Mouse (Mus musculus): ENCODE data around the gene Hfe2. TPM values are rescaled to one million over a fixed set of nuclear protein-coding genes. Genes with fewer than 3 reads are reported as not detected.
"Not testable (repeated sequence)": the region's sequence is repeated elsewhere in the genome, so short reads cannot be mapped to it uniquely, and the experiment has no call there.

Gene Hfe2
- 100 to 1,000 TPM; 590 to 675 TPM for total RNA-seq (2021)
- long read RNA-seq, experiment 1, transcript Hfe2-201 (4 exons, 2,028 nt) = major isoform, 204 of 704 reads
- long read RNA-seq, experiment 1, partial matches to known transcripts = 154 of 704 reads
- long read RNA-seq, experiment 1, other reads (novel, unspliced or antisense) = 346 of 704 reads
- long read RNA-seq, experiment 2, transcript Hfe2-201 (4 exons, 2,028 nt) = major isoform, 239 of 843 reads
- long read RNA-seq, experiment 2, partial matches to known transcripts = 191 of 843 reads
- long read RNA-seq, experiment 2, other reads (novel, unspliced or antisense) = 413 of 843 reads

DNA sequence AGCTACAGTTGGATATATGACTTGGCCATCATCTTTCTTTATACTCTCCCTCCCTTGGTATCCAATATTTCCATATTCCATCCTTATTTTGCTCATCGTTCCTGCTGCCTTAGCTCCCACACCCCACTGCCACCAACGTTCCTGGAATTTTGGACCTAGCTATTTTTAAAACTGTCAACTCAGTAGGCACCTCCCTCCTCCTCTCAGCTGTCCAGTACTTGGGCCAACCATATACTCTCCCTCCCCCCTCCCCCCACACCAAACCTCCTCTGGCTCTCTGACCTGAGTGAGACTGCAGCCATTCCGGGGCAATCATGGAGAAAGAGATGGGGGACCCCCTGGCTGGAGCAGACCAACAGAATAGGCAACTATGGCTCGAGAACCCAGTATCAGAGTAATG is at the start of gene Hfe2:
Hfe2 (plus strand) TSS at position 259 of the 400 bp plus-strand sequence.
- intact Hi-C loops (cut with DNase I) = no loop called here
- Histone ChIP-seq H3K27ac (peak within 1 kb of the TSS; percentile 92), H3K4me3 (peak within 1 kb of the TSS; percentile 79)
- DNase-seq = peak; percentile 48
- no peak for TF ChIP-seq CTCF (IDR thresholded peaks at IDR 0.05)

DNA sequence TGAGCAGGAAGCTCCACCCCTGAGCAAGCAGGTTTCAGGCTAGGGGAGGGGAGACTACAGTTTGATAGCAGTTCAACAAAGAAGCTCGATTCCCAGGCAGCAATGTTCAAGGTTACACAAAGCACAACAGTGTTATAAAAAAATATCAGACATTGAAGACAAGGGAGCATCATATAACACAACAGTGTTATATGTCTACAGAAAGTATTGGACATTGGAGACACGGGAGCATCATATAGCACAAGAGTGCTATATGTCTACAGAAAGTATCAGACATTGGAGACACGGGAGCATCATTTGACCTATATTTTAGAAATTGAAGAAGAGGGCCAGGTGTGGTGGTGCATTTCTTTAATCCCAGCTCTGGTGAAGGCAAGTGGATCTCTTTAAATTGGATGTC is 47.9 kb upstream of the Hfe2 start:
- no peak for TF ChIP-seq CTCF (IDR thresholded peaks at IDR 0.05)
- intact Hi-C loops (cut with DNase I) = no loop called here

DNA sequence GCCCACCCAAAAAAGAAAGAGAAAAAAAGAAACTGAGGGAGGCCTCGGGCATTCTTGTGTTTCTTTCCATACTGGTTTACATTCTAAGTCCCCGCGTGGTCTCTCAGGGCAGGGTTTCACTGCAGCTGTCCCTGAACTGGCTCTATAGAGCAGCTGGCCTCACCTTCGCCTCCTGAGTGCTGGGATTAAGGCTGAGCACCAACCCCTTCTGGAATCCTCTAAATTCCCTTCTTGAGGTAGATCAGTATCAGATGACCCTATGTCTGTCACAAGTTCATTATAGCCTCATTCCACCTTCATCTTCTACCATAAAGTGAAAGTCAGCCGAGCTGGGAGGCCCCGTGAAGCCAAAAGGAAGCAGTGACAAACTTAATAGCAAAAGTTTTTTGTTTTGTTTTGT is 47.4 kb upstream of the Hfe2 start:
- no peak for DNase-seq
- no peak for TF ChIP-seq CTCF (IDR thresholded peaks at IDR 0.05)
- Histone ChIP-seq H3K4me3 (no peak overlapping the region), H3K27ac (no peak overlapping the region)
- intact Hi-C loops (cut with DNase I) = no loop called here

More for the DNA sequence above, 47.9 kb upstream of the Hfe2 start:
- Histone ChIP-seq H3K4me3 (no peak overlapping the region), H3K27ac (no peak overlapping the region)
- DNase-seq = no peak

DNA sequence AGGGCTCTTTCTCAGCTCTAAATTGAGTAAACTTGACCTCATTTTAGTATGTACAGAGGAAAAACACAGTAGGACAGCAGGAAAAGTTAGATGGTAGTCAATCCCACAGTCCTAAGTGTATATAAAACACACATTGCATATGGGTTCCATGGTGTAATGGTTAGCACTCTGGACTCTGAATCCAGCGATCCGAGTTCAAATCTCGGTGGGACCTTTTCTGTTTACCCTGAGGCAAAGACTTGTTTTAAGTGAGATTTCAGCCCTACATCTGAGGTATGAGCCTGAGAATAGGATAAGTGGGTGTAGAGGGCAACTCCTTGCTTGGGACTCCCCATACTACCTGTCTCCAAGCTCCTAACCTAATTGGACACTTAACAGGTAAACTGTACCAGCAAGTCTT is 45.7 kb upstream of the Hfe2 start:
- intact Hi-C loops (cut with DNase I) = no loop called here
- no peak overlapping the region for H3K4me3 ChIP-seq
- DNase-seq = no peak
- H3K27ac ChIP-seq = no peak overlapping the region
- TF ChIP-seq CTCF (IDR thresholded peaks at IDR 0.05) = no peak

DNA sequence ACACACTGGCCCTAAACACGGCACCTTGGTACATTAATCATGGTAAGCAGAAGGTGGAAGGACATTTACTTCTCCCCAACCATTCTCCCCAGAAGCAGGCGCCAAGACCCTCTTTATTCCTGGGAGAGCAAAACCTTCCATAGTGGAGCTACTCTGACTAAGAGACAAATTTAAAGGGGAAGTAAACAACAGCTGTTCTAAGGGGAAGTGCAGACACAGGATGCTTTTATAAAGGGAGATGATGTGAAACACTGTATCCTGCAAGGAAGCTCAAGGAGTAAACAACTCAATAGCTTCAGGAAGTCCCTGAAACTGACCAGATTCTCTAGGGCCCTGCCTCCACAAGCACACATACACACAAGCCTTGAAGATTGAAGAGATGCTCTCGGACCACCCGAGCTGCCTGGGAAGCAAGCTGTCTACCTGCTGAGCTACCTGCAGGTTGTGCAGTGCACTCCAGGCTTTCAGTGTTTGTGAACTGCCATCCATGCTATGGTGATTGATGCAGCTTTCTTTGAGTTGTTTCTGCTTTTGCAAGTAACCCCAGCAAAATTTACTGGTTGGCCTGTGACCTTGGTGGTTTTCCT is 44.2 kb upstream of the Hfe2 start:
- no peak overlapping the region for H3K4me3 ChIP-seq
- H3K27ac ChIP-seq = no peak overlapping the region
- intact Hi-C loops (cut with DNase I) = no loop called here
- DNase-seq = no peak
- no peak for TF ChIP-seq CTCF (IDR thresholded peaks at IDR 0.05)

DNA sequence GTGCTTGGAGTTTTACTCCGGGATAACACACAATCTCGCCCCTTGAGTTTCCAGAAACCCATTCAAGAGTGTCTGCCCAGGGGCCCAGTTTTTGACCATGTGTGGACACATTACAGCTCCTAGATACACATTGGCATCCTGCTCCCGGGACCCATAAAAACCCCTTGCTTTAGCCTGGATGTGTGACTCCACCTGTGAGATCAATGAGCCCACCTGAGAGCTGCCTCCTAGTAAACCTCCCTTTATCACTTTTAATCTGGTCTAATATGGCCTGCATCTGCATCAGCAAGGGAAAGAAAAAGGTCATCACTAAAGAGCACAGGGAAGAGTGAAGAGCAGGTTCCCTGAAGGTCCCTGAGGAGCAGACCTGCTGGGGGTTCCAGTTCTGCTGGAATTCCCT is 43.1 kb upstream of the Hfe2 start:
- intact Hi-C loops (cut with DNase I) = no loop called here
- no peak for DNase-seq
- no peak for TF ChIP-seq CTCF (IDR thresholded peaks at IDR 0.05)
- Histone ChIP-seq H3K4me3 (no peak overlapping the region), H3K27ac (no peak overlapping the region)

DNA sequence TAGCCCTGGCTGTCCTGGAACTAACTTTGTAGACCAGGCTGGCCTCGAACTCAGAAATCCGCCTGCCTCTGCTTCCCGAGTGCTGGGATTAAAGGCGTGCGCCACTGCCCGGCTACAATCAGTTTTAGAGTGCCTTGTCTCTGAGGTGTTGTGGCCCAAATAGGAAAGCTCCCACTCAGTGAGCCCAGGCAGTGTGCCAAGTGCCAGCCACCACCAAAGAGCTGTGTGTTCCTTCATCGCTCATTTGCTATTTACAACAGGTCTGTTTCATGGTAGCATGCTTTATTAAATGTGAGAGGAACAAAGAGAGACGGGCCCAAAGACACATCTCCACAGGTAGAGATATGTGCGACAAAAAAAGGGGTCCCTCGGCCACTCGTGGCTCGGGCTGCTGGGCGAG is 42.5 kb upstream of the Hfe2 start:
- no peak for TF ChIP-seq CTCF (IDR thresholded peaks at IDR 0.05)
- no peak overlapping the region for H3K4me3 ChIP-seq
- no peak for DNase-seq
- intact Hi-C loops (cut with DNase I) = no loop called here
- H3K27ac ChIP-seq = no peak overlapping the region

DNA sequence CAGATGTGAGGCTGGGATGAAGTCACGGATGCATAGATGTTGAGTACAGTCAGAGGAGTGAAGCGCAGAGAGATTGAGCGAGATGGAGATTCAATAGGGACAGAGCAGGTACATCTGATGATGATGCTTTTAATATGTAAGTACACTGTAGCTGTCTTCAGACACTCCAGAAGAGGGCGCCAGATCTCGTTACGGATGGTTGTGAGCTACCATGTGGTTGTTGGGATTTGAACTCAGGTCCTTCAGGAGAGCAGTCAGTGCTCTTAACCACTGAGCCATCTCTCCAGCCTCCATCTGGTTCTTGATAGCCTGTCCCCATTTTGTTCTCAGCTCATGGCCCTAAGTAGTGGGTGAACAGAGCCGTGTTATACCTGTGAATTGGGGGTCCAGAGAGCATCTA is 41.9 kb upstream of the Hfe2 start:
- intact Hi-C loops (cut with DNase I); DNase-seq; H3K4me3 ChIP-seq; H3K27ac ChIP-seq: not testable (repeated sequence)
- peak; percentile 39; the same call in 1 of the 2 replicates for TF ChIP-seq CTCF (IDR thresholded peaks at IDR 0.05)

DNA sequence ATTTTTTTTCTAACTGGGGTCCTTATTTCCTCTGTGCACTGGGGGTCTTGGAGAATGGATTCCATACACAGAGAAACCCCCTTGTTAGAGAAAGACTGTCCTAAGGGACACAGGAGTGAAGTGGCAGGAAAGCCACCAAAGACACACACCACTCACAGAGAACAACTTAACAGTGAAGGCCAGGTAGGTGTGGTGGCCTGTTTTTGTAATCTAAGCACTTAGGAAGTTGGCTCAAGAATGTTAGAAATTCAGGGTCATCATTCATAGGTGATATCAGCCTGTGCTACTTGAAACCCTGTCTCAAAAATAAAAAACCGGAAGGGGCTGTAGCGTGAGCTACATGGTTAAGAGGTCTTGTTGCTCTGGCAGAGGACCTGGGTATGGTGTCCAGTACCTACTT is 41.0 kb upstream of the Hfe2 start:
- intact Hi-C loops (cut with DNase I) = no loop called here
- Histone ChIP-seq H3K4me3 (no peak overlapping the region), H3K27ac (no peak overlapping the region)
- TF ChIP-seq CTCF (IDR thresholded peaks at IDR 0.05) = no peak
- no peak for DNase-seq

DNA sequence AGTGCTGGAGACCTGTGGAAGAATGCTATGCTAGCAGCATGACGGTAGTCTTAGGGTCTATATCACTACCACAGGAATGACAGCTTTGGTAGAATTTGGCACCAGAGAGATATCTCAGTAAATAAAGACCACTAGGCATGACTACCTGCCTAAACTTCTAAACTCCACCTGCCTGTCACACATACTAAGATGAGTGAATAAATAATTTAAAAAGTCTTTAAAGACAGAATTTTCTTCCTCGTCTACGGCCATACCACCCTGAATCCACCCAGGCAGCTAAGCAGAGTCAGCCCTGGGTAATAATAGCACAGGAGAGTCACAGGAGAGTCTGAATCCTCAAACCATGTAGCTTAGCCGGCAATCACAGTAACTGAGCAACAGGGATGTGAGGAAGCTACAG is 40.1 kb upstream of the Hfe2 start:
- Histone ChIP-seq H3K4me3 (no peak overlapping the region), H3K27ac (no peak overlapping the region)
- no peak for TF ChIP-seq CTCF (IDR thresholded peaks at IDR 0.05)
- intact Hi-C loops (cut with DNase I) = no loop called here
- no peak for DNase-seq

DNA sequence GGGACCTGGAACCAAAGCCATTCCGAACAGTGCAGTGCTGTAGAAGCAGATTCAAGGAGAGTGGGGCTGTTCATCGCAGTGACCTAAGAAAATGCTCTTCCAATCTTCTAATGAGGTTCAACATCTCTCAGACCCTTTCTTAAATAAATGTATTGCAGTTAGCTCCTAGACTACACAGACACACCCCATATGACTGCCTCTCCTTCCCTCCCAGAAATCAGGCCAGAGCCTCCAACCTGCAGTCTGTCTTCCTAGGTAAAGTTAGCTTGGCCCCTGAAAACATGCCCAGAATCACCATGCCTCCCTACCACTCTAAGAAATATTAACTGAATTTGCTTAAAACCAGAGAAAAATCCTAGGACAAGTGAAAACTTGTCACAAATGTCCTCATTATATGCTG is 39.6 kb upstream of the Hfe2 start:
- no peak overlapping the region for H3K4me3 ChIP-seq
- intact Hi-C loops (cut with DNase I) = no loop called here
- no peak for DNase-seq
- no peak for TF ChIP-seq CTCF (IDR thresholded peaks at IDR 0.05)
- no peak overlapping the region for H3K27ac ChIP-seq

DNA sequence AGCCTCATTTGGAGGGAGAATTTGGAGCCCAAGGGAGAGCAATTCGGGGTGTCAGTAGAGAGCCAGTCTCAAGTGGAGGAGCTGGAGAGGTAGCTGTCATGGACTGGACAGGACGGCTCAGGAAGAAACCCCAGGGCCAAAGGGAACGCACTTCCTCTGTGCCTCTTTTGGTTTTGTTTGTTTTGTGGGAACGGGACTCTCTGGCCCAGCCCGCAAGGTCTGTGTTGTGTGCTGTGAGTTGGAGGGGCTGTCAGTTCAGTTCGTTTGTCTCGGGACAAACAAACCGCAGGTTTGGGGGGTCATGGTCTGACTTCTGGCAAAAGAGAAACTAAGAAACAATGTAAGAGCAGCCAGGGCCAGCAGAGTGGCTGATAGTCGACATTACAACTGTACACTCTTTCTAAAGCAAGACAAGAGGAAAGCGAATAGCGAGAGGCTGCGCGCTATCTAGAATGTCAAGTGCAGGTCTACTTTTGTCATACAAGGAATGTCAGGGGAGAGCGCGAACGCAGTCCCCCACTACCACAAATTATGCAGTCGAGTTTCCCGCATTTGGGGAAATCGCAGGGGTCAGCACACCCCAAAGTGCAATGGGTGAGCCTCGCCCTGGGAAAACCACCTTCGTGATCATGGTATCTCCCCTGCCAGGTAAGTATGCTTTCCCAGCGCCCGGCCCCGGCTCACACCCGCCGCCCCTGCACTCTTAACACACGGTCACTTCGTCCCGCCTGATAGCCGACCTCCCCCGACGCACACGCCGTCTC is 38.7 kb upstream of the Hfe2 start:
- DNase-seq; intact Hi-C loops (cut with DNase I); H3K27ac ChIP-seq: not testable (repeated sequence)
- H3K4me3 ChIP-seq = peak overlapping the region; percentile 50

DNA sequence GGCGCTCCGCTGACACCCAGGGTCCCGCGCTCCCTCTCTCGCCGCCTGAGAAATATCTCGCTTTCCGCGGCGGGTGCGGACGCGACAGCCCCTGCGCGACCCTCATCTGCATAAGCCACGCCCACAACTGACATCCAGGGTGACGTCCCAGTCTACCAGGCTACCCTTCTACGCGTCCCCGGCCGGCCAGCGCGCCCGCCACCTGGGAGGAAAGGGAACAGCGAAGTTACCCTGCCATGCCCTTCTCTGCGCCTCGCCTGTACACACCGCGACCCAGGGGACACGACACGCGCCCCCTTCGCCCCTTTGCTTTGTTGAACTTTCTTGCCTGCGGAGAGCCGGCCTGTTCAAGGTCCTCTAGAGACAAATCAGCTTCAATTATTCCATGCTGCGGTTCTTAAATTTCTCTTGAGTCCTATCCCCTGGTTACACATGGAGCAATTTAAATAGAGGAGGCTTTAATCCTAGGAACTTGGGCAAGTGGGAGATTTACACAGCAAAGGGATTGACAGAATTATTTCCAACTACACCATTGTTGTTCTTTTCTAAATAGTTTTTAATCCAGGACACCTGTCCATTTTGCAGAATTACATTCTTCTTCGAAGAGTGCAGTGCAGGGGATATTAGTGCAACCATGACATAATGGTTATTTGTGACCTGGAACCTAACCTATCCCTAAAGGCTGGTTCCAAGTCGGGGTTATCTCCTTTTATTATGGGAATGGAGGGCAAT is 38.0 kb upstream of the Hfe2 start:
- Histone ChIP-seq H3K27ac (peak overlapping the region; percentile 90; the same call in 1 of the 2 replicates), H3K4me3 (peak overlapping the region; percentile 75)
- DNase-seq; intact Hi-C loops (cut with DNase I): not testable (repeated sequence)

All from gastrocnemius, adult 2 months (tissue).